Mouse (Mus musculus) erythroid progenitor cell, adult 5-6 weeks (primary cell): ENCODE measurements around the gene Hdac10. TPM values are rescaled to one million over a fixed set of nuclear protein-coding genes. Genes with fewer than 3 reads are reported as not detected.

ENCODE experiments used
- ATAC-seq: replicated peaks from 2 replicates; pipeline ENCODE4 v1.8.0; 2016; ENCODE audit warnings: moderate number of reproducible peaks, mild to moderate bottlenecking, moderate TSS enrichment, inconsistent platforms; ENCODE audit not compliant: poor library complexity, low FRiP score, severe bottlenecking
- total RNA-seq, 2 experiments: library from RNA; stranded (forward) in 1 of 2; stranded (reverse) in 1 of 2; fragments of 150-400 nt in 1 of 2; fragments of 186-747, 209-891 nt in 1 of 2; gene quantifications; 2 replicates each; pipeline versions ENCODE4 v1.2.3 to v1.2.4; 2015 to 2017; ENCODE audit warnings: low replicate concordance in 2 of 2

The Hdac10 gene
- total RNA-seq, 2 experiments from 2014 or later, result not detected

DNA sequence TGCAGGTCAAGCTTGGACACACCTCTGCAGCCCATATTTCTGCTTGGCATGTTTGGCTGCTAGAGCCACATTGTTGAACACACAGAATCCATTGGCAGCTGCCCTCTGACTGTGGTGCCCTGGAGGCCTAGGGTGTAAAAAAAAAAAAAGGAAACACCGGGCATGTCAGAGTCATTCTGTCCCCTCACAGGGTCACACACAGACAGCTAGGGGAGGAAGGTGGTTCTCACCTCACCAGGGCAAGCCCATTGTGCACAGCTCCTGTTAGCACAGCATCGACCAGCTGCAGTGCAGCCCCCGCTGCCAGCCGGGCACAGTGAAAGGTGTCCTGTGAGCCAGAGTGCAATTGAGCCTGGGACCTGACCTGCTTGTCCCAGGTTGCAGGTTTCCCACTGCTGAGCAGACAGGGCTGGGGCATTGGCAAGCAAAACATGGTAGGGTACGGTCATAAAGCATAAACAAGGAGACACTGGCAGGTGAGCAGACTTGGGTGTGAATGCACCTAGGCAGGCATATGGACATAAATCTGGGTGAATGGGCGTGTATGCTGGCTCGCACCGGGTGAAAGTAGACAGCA, 1.0 kb downstream of the Hdac10 start:
- ATAC-seq, result no peak

DNA sequence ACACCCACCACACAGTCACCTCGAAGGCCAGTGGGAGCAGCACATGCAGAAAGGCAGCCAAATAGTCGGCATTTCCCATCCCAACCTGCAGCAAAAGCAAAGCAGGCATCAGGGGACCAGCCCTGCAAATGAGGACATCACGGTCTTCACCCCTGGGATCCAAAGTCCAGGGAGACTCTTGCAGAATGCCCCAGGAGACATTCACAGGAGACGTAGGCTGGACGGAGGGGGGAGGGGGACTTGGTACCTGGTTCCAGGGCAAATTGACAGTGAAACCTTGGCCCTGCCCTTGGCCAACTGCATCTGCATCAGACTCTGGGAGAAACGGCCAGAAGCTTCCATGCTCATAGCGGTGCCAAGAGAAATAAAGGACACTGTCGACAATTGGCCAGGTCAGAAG, 1.9 kb downstream of the Hdac10 start:
- ATAC-seq, result no peak

DNA sequence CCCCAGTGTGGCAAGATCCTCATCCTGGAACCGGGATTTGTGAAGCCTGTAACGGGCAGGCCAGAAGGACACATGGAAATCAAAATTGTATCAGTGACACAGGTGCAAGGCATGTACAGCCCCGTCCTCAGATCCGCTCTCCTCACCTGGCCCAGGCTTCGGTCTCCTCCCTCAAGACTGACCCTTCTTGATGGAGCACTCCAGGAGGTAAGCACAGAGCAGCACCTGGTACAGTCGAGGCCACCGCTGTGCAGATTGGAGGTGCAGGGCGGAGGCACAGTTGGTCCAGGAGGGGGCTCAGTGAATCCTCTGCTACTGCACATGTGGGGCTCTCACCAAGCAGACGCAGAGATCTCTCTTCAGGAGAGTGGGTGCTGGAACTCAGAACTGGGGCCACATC, 3.1 kb downstream of the Hdac10 start:
- ATAC-seq, result no peak

DNA sequence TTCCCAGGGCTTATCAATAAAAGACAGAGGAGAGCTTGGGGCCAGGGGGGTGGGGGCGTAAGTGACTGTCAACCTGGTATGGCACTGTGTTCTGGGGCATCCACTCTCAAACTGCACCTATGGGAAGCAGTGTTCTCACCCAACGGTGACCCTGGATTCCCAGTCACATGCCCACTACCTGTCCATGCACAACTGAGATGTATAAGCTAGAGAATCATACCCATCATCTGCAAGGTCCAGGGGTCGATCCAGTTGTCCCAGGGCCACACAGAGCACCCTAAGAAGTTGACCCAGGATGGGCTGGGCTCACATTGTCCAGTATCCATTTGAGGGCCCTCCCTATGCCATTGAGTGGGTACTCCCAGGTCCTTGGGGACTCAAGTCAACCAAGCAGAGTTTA, 4.2 kb downstream of the Hdac10 start:
- no peak for ATAC-seq

DNA sequence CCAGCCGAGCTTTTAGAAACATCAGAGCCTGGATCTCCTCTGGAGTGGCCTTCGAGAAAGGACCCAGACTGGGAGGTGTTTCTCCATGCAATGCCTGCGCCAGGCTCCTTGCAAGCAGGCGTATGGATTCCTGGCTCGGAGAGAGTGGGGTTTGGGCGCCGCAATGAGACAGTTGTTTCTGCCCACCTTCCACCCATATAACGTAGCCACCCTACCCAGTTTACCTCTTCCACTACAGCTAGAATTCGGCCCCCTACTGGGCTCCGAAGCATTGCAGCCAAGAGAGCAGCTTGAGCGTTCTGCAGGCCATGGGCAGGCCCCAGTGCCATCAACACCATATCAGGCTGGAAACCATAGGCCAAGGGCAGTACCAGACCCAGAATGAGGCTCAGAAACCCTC, 4.9 kb downstream of the Hdac10 start:
- ATAC-seq, result no peak

DNA sequence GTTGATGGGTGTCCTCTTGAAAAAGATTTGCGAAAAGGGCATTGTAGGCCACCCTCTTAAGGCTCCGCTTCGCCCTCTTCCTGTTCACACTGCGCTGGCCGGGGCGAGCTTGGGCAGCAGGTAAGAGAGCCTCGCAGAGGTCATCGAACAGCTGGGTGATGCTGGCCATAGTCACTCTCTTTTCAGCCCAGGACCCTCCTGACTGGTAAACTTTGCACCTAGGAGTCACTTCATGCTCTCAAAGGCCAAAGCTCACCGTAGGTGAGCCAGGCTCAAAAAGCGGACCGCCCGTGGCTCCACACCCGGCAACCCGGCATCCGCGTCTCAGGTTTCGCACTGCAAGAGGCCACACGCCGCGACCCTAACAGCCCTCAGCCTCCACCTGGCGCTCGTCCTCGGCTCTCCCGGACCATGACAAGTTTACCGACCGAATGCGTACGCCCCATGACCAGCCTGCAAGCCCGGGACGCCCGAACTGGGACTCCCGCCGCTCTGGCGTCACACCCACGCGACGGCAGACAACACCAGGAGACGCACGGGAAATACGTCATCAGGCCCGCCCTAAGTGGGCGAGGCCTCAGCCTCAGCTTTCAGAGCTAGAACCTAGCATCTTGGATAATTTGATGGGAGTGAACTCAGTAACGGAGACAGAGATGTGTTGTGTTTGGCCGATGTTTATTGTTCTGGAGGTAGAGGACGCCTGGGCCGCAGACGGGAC, 5.7 kb downstream of the Hdac10 start, which contains the start of gene Tubgcp6:
Gene Tubgcp6 (minus strand): TSS at position 464 of the 718 bp plus-strand sequence.
- ATAC-seq, result peak; percentile 88

- no peak for ATAC-seq
These were observed 10.5 kb downstream of the Hdac10 start for GRCm38 (mm10) chr15:89118007-89118406.

GRCm38 (mm10) chr15:89110147-89110546, 18.4 kb downstream of the Hdac10 start:
- ATAC-seq, result no peak

GRCm38 (mm10) chr15:89106976-89107375, 21.5 kb downstream of the Hdac10 start:
- no peak for ATAC-seq

DNA sequence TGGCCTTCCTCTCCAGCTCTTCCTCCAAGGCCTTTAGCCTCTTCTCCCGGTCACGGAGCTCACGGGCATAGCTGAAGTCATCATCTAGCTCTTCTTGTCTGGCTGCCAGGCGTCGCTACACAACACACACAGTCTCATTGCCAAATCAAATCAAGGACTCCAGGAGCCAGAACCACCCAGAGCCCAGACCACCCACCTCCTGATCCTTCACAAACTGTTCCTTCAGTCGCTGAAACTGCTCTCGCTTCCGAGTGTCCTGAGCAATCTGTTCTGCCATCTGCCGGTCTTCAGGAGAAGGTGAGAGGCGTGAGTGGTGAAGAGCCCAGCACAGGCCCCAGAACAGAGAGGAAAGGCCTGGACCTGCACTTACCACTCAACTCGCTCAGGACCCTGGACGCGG, 22.4 kb downstream of the Hdac10 start:
- no peak for ATAC-seq

DNA sequence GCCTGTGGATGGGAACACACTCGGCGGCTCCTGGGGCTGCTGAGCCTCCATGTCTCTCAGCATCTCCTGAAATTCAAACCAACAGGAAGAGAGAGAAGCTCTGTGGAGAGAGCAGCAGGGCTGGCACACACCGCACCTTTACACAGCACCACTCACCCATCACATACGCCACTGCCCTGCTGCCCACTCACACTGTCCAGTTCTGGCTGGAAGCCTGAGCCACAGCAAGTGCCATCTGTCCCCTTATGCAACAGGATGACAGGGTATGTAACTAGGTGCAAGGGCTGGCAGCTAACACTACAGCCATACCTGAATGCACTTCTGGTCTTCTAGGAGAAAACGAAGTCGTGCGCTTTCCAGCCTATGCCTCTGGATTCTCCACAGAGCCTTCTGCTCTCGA, 24.1 kb downstream of the Hdac10 start:
- ATAC-seq, result no peak

GRCm38 (mm10) chr15:89103921-89104320, 24.6 kb downstream of the Hdac10 start:
- ATAC-seq, result no peak

DNA sequence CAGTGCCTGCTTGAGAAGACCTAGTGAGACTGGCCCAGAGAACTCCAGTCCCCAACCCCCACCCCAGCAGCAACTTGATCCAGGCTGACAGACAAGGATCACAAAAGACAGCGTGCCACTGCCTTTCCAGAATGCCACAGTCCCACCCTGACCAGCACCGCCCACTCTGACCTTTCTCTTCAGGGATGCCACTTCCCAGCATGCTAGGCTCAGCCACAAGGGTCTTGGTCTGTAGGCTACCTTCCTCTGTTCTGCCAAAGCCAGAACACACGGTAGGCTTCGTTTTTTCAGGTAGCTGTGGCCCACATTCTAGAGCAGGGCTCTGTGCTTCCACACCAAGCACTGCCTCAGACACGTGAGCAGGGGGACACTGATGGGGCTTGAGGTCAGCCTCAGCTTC, 25.9 kb downstream of the Hdac10 start:
- ATAC-seq, result no peak

- ATAC-seq, result no peak
These were observed 27.7 kb downstream of the Hdac10 start for GRCm38 (mm10) chr15:89100823-89101222.

DNA sequence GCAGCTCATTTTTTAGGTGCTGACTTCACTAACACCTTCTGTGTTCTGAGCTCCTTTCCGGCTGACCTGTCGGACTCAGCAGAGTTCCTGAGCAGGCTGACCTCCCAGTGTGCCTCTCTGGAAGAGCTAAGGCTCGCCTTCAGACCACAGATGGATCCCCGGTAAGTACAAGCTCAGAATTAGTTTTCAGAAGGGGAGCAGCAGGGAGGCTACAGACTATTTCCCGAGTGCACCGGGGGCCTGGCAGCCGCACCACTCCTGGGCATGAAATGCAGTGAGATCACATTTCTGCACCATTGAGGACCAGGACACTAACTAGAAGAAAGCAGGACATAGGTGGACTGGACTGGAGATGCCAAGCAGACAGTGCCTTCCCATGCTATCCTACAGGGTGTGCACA, 29.9 kb downstream of the Hdac10 start:
- ATAC-seq, result no peak

GRCm38 (mm10) chr15:89097450-89097849, 31.1 kb downstream of the Hdac10 start:
- ATAC-seq, result no peak

DNA sequence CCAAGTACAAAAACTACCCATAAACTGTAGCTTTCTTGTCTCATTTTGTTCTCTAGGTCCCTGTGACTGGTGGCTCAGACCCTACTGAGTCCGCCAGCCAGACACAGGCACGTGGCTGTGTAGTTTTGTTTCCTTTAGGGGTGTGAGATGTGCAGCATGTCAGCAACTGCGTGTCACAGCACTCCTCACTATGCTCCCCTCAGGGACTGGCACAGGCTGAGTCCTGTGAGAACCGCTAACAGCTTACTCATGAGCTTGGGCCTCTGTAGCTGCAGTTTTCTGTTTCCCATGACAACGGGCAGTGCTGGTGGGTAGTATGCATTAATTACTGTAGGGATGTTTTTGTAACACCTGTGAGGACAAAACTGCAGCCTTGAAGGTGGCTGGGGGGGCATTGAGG, 36.3 kb downstream of the Hdac10 start:
- ATAC-seq, result no peak

DNA sequence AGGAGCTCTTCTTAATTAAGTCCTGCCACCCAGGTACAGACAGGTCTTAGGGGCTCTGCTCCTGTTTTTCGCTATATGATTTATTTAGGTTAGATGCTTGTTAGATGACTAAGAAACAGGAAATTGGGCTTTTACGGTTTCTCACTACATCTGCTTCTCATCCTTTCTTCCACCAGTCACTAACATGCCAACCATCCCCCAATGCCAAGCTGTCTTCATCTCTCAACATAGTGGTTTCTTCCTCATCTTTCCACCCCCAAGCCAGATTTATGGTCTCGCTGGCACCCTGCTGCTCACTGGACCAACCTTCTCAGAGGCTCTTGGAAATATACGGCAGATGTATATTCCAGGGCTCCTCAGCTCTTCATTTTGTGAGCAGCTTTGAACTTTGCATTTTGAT, 37.8 kb downstream of the Hdac10 start:
- no peak for ATAC-seq

GRCm38 (mm10) chr15:89089248-89090051, 39.0 kb downstream of the Hdac10 start:
- ATAC-seq, result peak; percentile 51

DNA sequence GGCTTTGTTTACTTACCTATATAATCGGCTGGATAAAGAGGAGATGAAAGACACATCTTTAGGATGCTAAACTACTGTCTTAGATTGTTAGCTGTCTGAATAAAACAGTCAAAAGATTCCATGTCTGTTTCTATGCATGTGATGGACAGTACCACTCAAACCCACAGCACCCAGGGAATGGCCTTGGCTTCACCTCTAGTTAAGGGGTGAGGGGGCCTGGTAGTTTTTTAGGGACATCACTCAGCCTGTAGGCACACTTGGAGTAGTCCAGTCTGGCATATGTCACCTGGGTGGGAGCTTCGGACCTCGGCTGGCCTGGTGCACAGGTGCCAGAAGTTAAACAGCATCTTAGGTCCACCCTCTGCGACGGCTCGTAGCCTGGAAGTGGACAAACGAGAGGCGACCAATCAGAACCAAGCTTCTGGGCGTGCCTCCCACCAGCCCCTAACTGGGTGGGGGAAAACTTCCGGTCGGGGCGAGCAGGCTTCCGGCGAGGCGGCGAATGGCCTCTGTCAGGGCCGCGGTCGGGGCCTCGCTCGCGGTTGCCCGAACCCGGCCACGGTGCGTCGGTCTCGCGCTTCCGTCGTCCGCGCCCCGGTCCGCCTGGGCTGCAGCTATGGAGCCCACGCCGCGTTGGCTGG, 39.8 kb downstream of the Hdac10 start, which contains the start of gene Selenoo:
Gene Selenoo (plus strand): TSS at position 478 of the 641 bp plus-strand sequence.
- peak; percentile 96 for ATAC-seq
